9 mouse cellular contexts compared by ENCODE assay signal in genomic region chr7:98361063-98361652, GRCm38 (mm10). TPM values are rescaled to one million over a fixed set of nuclear protein-coding genes. Genes with fewer than 3 reads are reported as not detected.
DNase-seq lines count a peak whose midpoint lies in the region; ATAC-seq and TF ChIP-seq lines count a peak whose summit lies in the region.
"Had no signal": no experiment of that assay in that cellular context is flagged by ENCODE, and none has a peak within 500 bp of the region (broad histone marks: within the 10 kb centered on the region; RNA-seq: fewer than 3 reads in every experiment).

TSS of gene Tsku (minus strand) at chr7:98361328.

- peaks cover 17% of the 10 kb centered on the region; the same call in 1 of the 2 replicates for H3K36me3 ChIP-seq in E14TG2a.4 (ENCODE audit: insufficient read depth, low read length)
- H3K36me3 ChIP-seq in forebrain, embryonic 14.5 days (ENCODE audit: control insufficient read depth, insufficient read depth, low read length): no peaks in the 10 kb centered on the region
- H3K36me3 ChIP-seq in heart, postnatal 0 days (replicated peaks; ENCODE audit: control insufficient read depth, insufficient read depth, low read length): no peaks in the 10 kb centered on the region
- no peaks in the 10 kb centered on the region for H3K36me3 ChIP-seq in liver, embryonic 16.5 days (ENCODE audit: control insufficient read depth, insufficient read depth)
- H3K36me3 ChIP-seq in neural tube, embryonic 15.5 days: no peaks in the 10 kb centered on the region

- peaks cover 34% of the 10 kb centered on the region for H3K9me3 ChIP-seq in E14TG2a.4 (ENCODE audit: low read length)
- no peaks in the 10 kb centered on the region for H3K9me3 ChIP-seq in forebrain, embryonic 14.5 days (replicated peaks; ENCODE audit: control insufficient read depth, low read length)
- H3K9me3 ChIP-seq in heart, postnatal 0 days (replicated peaks; ENCODE audit: control insufficient read depth, low read length): 0 out of 2 replicates have a peak, but pooled peaks cover 7% of the 10 kb centered on the region
- H3K9me3 ChIP-seq in liver, embryonic 16.5 days (replicated peaks; ENCODE audit: control insufficient read depth, low read length): no peaks in the 10 kb centered on the region
- H3K9me3 ChIP-seq in neural tube, embryonic 15.5 days (replicated peaks): no peaks in the 10 kb centered on the region

- H3K27ac ChIP-seq in forebrain, embryonic 14.5 days (ENCODE audit: low read depth, low read length): peak within 1 kb of the TSS; percentile 85
- H3K27ac ChIP-seq in heart, postnatal 0 days (ENCODE audit: low read depth): peak within 1 kb of the TSS; percentile 68
- H3K27ac ChIP-seq in liver, embryonic 16.5 days (ENCODE audit: low read length): peak within 1 kb of the TSS; percentile 50
- H3K27ac ChIP-seq in neural tube, embryonic 15.5 days (replicated peaks): peak within 1 kb of the TSS; percentile 87

- peak within 1 kb of the TSS; percentile 86 for H3K9ac ChIP-seq in forebrain, embryonic 14.5 days (ENCODE audit: low read length)
- peak within 1 kb of the TSS; percentile 62 for H3K9ac ChIP-seq in heart, postnatal 0 days (replicated peaks; ENCODE audit: low read depth, low read length)
- peak within 1 kb of the TSS; percentile 52 for H3K9ac ChIP-seq in liver, embryonic 16.5 days (ENCODE audit: low read depth, low read length)
- H3K9ac ChIP-seq in neural tube, embryonic 15.5 days (replicated peaks): peak within 1 kb of the TSS; percentile 68

- peaks cover 16% of the 10 kb centered on the region for H3K27me3 ChIP-seq in E14TG2a.4 (ENCODE audit: insufficient read depth, low read length)
- H3K27me3 ChIP-seq in forebrain, embryonic 14.5 days (replicated peaks; ENCODE audit: control insufficient read depth, insufficient read depth, low read length): no peaks in the 10 kb centered on the region
- no peaks in the 10 kb centered on the region for H3K27me3 ChIP-seq in heart, postnatal 0 days (ENCODE audit: control insufficient read depth, insufficient read depth, low read length)
- H3K27me3 ChIP-seq in liver, embryonic 16.5 days (ENCODE audit: control insufficient read depth, insufficient read depth, low read depth, low read length): peaks cover 32% of the 10 kb centered on the region
- no peaks in the 10 kb centered on the region for H3K27me3 ChIP-seq in neural tube, embryonic 15.5 days (replicated peaks)

- H3K4me2 ChIP-seq in forebrain, embryonic 14.5 days (ENCODE audit: low read length): peak within 1 kb of the TSS; percentile 98
- peak within 1 kb of the TSS; percentile 96 for H3K4me2 ChIP-seq in heart, postnatal 0 days (ENCODE audit: low read depth, low read length)
- peak within 1 kb of the TSS; percentile 60 for H3K4me2 ChIP-seq in liver, embryonic 16.5 days (ENCODE audit: low read depth, low read length)
- H3K4me2 ChIP-seq in neural tube, embryonic 15.5 days: peak within 1 kb of the TSS; percentile 97

- DNase-seq in forebrain, embryonic 14.5 days (ENCODE audit: low spot score): peak; percentile 97
- DNase-seq in heart, postnatal 0 days (ENCODE audit: low spot score): peak; percentile 95
- DNase-seq in kidney, postnatal 4 days: peak; percentile 95 to 97
- peak; percentile 58 for DNase-seq in thymus, postnatal 0 days (ENCODE audit: low spot score)

- peak within 1 kb of the TSS; percentile 92 for H3K4me3 ChIP-seq in E14TG2a.4 (replicated peaks; ENCODE audit: low read length)
- H3K4me3 ChIP-seq in forebrain, embryonic 14.5 days (ENCODE audit: low read depth, low read length): peak within 1 kb of the TSS; percentile 81
- H3K4me3 ChIP-seq in heart, postnatal 0 days (ENCODE audit: low read depth, low read length): peak within 1 kb of the TSS; percentile 73
- peak within 1 kb of the TSS; percentile 60 for H3K4me3 ChIP-seq in liver, embryonic 16.5 days (ENCODE audit: low read depth, low read length)
- peak within 1 kb of the TSS; percentile 68 for H3K4me3 ChIP-seq in neural tube, embryonic 15.5 days (replicated peaks)

- H3K4me1 ChIP-seq in E14TG2a.4 (replicated peaks; ENCODE audit: low read depth, low read length): peaks cover 44% of the 10 kb centered on the region
- H3K4me1 ChIP-seq in forebrain, embryonic 14.5 days (ENCODE audit: control insufficient read depth, insufficient read depth, low read length): peaks cover 27% of the 10 kb centered on the region; the same call in 1 of the 2 replicates
- H3K4me1 ChIP-seq in heart, postnatal 0 days (ENCODE audit: control insufficient read depth, insufficient read depth): 0 out of 2 replicates have a peak, but pooled peaks cover 10% of the 10 kb centered on the region
- H3K4me1 ChIP-seq in liver, embryonic 16.5 days (ENCODE audit: control insufficient read depth, low read depth, low read length): no peaks in the 10 kb centered on the region; the same call in 1 of the 2 replicates
- H3K4me1 ChIP-seq in neural tube, embryonic 15.5 days: peaks cover 36% of the 10 kb centered on the region

- TF ChIP-seq EP300 in heart, postnatal 0 days (IDR thresholded peaks at IDR 0.05; ENCODE audit: low read depth): peak; percentile 76; the same call in 1 of the 2 replicates

- no peak for TF ChIP-seq CTCF in E14TG2a.4 (conservative IDR thresholded peaks at IDR 0.05; ENCODE audit: low read length)
- TF ChIP-seq CTCF in heart, postnatal 0 days (IDR thresholded peaks at IDR 0.05; ENCODE audit: low read depth): peak; percentile 10

- ATAC-seq in cerebellum, adult (ENCODE audit: insufficient number of reproducible peaks, low FRiP score, low TSS enrichment): peak; percentile 58
- peak; percentile 91 for ATAC-seq in forebrain, embryonic 14.5 days
- ATAC-seq in heart, postnatal 0 days (ENCODE audit: insufficient read depth, low read depth): peak; percentile 92
- ATAC-seq in liver, embryonic 16.5 days (ENCODE audit: low read depth): peak; percentile 80
- ATAC-seq in neural tube, embryonic 15.5 days (ENCODE audit: low FRiP score): peak; percentile 87

- 0% methylated on average over 36 of the region's 52 CpGs for WGBS in forebrain, embryonic 14.5 days
- WGBS in heart, postnatal 0 days: under 1% methylated on average over 52 of the region's 52 CpGs
- under 1% methylated on average over 52 of the region's 52 CpGs for WGBS in liver, embryonic 16.5 days (ENCODE audit: insufficient replicate concordance)
- 2% methylated on average over 52 of the region's 52 CpGs for WGBS in neural tube, embryonic 15.5 days

RNA-seq across cellular contexts. Expression of gene Tsku, which starts in this region (rescaled TPM):
- polyA plus RNA-seq in forebrain, embryonic 14.5 days (2014; fragmentation: Nextera tagmentation; extraction: Ambion mirVana): 10.5 and 10.8 TPM in 2 replicates
- total RNA-seq in heart, postnatal 0 days (2014; rRNA removed; ENCODE audit: low replicate concordance): 4.0 and 7.1 TPM in 2 replicates
- polyA plus RNA-seq in heart, postnatal 0 days (2015; fragmentation: Nextera tagmentation; extraction: Ambion mirVana): 3.3 and 3.7 TPM in 2 replicates
- polyA plus RNA-seq in liver, embryonic 16.5 days (2015; fragmentation: Nextera tagmentation; extraction: Ambion mirVana): 1.9 and 2.4 TPM in 2 replicates
- 6.3 and 7.1 TPM in 2 replicates for polyA plus RNA-seq in neural tube, embryonic 15.5 days (2015; fragmentation: Nextera tagmentation; extraction: Ambion mirVana)
- 3.3 and 4.1 TPM in 2 replicates for polyA plus RNA-seq in thymus, postnatal 0 days (2015; fragmentation: Nextera tagmentation; extraction: Ambion mirVana)
- total RNA-seq: hematopoietic stem cell, adult 5-6 weeks had no signal

Comparison
In these comparisons a context has a peak if more than half of its experiments do, and no peak if none do; other contexts are left out.
1. Peak in every context shown above with its lines: DNase-seq, ATAC-seq, H3K4me3 ChIP-seq and H3K27ac ChIP-seq.